Mouse (Mus musculus) right cerebral cortex, postnatal 4 days (tissue): Measurements from ENCODE around the gene Slc31a1.

ENCODE experiments used
- DNase-seq: peaks from one replicate; pipeline ENCODE4 v3.0.0-alpha.2; 2022

Gene Slc31a1

GRCm38 (mm10) chr4:62408601-62409282 is 48.2 kb downstream of the Slc31a1 start, which contains the start of the genes Cdc26 and Prpf4:
Cdc26 (minus strand) TSS chr4:62408642.
Prpf4 (plus strand) TSS chr4:62408797.
- peak; percentile 96 for DNase-seq

- no peak for DNase-seq
Measured at GRCm38 (mm10) chr4:62409615-62410014, 49.1 kb downstream of the Slc31a1 start.

GRCm38 (mm10) chr4:62410325-62410724 is 49.8 kb downstream of the Slc31a1 start:
- no peak for DNase-seq

GRCm38 (mm10) chr4:62411606-62412005 is 51.1 kb downstream of the Slc31a1 start:
- DNase-seq: no peak

GRCm38 (mm10) chr4:62418448-62418847 is 57.9 kb downstream of the Slc31a1 start:
- no peak for DNase-seq

GRCm38 (mm10) chr4:62419091-62419490 is 58.6 kb downstream of the Slc31a1 start:
- no peak for DNase-seq

GRCm38 (mm10) chr4:62425891-62426290 is 65.4 kb downstream of the Slc31a1 start:
- no peak for DNase-seq

DNA sequence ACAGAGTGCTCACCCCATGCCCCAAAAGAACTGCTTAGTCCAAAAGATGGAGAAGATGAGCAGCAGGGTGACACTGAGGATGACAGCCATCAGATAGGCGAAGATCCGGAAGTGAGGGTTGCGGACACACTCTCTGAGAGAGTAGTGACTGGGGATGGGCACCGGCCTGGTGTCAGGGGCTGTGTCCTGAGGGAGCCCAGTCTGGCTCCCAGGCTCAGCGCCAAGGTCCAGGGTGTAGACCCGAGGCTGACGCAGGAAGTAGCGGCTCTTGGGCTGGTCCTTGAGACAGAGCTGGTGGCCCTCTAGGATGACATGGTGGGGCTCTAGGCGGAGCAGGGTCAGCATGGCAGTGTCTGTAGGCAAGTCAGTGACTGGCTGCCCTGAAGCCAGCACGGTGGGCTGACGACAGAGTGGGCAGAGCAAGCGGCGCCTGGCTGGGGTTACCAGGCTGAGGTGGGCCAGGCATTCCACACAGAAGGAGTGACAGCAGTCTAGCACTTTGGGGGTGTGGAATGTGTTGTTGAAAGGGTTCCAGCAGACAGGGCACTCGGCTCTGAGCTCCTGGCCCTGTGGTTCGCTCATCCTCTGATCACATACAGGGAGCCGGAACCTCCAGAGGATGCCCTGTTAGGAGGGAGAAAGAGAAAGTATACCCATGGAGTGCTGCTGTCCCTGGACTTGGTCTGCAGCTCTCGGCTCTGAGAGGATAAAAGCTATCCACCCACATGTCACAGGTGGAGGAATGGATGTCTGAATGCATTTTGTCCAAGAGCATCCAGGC is 67.6 kb downstream of the Slc31a1 start:
- DNase-seq: no peak

DNA sequence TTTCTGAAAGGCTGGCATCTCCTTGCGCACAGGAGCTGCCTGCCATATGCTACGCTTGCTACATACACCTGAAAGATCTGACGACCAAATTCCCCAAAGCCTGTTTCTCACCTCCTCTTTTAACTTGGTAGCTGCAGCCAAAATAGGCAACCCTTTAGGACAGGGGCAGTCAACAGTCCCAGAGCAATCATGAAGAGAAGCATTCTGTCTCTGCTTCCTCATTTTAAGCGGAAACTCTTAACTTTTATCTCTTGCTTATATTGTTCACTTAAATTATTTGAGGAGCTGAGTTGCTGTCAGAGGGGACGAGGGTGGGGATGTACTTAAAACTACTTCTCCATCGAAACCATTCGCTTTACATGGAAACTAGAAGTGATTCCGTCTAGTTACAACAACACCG is 69.1 kb downstream of the Slc31a1 start:
- no peak for DNase-seq

GRCm38 (mm10) chr4:62430678-62431077 is 70.2 kb downstream of the Slc31a1 start:
- DNase-seq: no peak

DNA sequence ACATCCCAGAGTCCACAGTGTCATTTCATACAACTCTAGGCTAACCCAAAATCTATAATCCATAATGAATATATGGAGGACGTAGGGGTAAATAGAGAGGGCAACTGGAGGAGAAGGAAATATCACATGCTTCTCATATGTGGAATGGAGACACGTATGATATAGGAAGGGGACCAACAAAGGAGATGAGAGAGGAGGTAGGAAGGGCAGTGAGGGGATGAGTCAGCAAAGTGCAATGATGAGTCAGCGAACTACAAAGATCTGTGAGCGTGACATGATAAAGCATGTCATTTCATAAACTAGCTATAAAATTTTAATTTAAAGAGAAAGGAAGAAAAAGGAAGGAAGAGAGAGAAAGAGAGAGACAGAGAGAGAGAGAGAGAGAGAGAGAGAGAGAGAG is 71.0 kb downstream of the Slc31a1 start:
- no peak for DNase-seq

- no peak for DNase-seq
Measured at GRCm38 (mm10) chr4:62433939-62434870, 73.7 kb downstream of the Slc31a1 start.

DNA sequence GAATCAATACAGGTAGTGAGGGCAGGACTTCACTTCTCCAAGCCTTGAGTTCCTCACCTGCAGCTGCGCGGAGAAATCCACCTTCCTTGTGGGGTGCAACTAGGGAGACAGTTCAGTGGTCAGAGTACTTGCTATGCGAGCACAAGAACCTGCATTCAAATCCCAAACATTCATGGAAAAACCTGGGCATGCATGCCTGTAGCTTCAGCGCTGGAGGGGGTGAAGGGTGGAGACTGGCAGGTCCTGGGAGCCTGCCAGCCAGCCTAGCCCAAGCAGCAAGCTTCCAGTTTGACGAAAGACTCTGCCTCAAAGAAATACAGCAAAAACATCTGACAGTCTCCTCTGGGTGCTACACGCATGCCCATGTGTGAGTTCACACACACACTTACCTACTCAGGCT is 74.6 kb downstream of the Slc31a1 start, which contains the start of gene Rnf183:
TSS of gene Rnf183 (minus strand) at position 172 of the 400 bp plus-strand sequence.
- no peak for DNase-seq

GRCm38 (mm10) chr4:62437256-62437778 is 76.8 kb downstream of the Slc31a1 start:
- DNase-seq: no peak

GRCm38 (mm10) chr4:62437871-62438270 is 77.3 kb downstream of the Slc31a1 start:
- DNase-seq: no peak

- no peak for DNase-seq
Measured at GRCm38 (mm10) chr4:62439793-62440192, 79.3 kb downstream of the Slc31a1 start.

DNA sequence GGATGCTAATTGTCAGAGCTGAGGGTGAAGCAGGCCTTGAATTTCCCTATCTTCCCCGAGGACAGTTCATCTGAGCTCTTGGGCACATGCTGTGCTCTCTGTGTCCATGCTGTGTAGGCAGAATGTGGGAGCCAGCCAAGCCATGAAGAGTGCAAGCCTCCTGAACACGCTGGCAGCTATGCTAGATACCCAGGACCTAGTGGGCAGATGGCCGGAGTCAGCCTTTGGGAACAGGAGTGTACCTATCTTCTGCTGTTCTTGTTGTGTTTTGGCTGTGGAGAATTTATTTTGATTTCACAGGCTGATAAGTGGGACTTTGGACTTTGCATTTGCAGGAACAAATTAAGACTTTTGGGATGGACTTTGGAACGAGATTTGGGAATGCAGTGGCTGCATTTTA is 80.0 kb downstream of the Slc31a1 start:
- no peak for DNase-seq

GRCm38 (mm10) chr4:62440986-62441385 is 80.5 kb downstream of the Slc31a1 start:
- DNase-seq: no peak
